Mouse (Mus musculus) urinary bladder, postnatal 4 days (tissue): Measurements from ENCODE around the gene Apom.

Source experiments
- DNase-seq, 2 experiments: peaks; one replicate each; pipeline ENCODE4 v3.0.0; 2021 to 2022; ENCODE audit warnings: low spot score in 2 of 2

Gene Apom

DNA sequence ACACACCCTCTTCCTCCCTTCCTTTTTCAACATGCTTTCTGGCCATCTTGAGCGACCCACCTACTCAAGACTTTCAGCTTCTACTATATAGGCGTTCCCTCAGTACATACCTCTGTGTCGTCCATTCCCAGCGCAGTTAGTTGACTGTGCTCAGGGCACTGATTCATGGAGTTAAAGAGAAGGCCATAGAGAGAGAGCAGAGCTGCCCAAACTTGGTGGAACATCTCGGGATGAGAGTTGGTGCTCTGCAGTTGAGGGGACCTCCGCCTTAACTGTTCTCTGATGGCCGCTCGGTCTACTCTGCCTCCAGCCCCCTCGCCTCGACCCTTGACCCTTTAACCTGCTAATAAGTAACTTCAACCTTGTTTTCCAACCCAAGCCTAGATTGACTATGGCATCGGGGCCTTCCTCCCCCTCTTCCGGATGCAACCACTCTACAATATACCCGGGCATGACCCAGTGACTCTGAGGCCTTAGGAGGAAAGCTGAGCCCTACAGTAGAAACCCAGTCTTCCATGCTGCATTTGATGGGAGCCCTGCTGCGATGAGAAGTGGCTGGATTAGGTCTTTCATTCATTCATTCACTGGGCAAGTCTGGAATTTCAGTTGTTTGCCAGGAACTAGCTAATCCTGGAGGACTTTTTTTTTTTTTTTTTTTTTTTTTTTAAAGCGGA is at the start of gene Apom:
Gene Apom, minus strand, starts transcription at position 551 of the 674 bp plus-strand sequence.
- DNase-seq: no peak

DNA sequence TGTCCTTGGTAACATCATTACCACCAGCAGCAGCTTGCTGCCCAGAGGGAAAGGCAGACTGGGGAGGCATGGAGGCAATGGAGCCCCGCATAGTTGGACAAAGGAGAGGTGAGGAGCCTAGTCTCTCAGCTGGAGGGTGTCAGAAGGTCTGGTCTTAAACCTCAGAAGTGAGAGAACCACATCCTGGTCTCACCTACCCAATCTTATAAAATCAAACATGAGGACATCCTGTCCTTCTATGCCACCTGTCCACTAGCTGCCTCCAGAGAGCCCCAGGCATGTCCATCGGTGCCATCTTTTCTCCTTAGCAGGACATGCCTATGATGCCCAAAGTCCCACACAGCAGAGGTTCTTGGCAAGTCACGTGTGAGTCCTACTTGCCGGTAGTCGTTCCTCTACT is 48.2 kb upstream of the Apom start:
- DNase-seq: no peak

DNA sequence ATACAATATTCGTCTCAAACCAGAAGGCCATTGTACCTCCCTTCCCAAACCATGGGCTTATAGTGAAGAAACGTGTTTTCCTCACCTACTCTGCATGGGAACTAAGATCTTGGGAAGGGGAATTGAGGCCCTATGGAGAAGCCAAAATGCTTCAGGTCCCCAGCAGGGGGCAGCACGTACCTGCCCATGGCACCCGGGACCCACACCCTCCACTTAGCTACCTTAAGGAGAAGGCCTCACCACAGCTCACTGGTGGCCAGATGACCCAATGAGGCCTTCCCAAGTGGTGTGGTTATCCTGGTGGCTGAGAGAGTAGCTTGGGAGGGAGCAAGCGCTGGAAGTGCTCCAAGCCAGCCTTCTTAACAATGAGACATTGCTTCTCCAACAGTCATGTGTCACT is 46.7 kb upstream of the Apom start:
- peak; percentile 63 to 76 for DNase-seq

DNA sequence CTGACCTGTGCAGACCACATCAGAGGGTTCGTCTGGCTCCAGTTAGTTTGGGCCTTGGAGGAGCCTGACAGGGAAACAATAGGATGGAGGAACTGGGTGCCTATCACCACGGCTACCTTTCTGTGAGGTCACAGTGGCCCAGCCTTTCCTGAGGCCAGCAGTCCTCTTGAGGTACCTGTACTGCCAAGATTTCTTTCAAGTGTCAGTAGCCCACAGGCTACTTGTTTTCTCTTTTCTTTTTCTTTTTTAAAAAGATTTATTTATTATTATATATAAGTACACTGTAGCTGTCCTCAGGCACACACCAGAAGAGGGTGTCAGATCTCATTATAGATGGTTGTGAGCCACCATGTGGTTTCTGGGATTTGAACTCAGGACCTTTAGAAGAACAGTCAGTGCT is 44.1 kb upstream of the Apom start, which contains the start of gene Aif1:
Gene Aif1, minus strand, starts transcription at position 101 of the 400 bp plus-strand sequence.
- DNase-seq: no peak

DNA sequence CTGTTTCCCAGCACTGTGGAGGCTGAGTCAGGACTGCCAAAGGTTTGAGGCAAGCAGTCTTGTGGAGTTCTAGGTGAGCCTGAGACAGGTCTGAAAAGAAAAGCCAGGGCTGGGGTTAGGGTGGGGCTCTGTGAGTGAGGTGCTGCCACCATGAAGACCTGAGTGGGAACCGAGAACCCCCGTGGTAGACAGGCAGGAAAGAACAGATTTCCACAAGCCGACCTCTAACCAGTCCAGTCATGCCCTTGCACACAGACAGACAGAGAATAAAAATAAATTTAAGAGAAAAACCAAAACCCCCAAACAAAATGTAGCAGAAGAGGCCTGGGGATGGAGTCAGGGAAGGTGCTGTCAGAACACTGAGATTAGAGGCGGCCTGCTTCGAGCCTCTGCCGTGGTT is 43.5 kb upstream of the Apom start:
- no peak for DNase-seq

DNA sequence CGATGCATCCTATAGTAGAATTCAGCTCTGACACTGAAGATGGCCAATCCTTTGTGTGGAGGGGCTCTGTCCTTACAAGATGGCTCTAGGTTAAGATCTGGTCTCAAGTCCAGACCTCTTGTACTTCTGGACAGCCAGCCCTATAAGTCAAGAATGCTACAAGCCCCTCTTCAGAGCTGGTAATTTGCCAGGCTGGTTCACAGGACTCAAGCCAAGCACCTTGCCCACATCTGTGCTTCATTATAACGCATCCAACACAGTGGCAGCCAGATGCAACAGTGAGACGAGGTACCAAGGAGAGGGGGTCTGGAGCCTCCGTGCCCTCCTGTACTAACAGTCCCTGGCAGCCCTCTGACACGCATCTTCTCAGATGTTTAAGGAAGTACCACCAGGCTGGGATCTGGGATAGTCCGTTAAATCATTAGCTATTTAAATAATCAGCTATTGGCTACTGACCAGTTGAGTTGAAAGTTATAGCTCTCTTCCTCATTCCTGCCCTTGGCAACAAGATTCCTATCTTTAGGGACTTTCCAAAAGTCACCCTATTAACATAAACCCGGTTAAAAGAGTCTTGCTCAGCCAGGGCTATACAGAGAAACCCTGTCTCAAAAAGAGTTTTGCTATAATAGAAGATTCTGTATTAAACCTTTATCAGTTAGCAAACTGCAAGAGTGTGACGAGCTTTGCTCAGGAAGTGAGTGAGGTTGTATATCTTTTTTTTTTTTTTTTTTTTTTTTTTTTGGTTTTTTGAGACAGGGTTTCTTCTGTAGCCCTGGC is 42.5 kb upstream of the Apom start:
- no peak for DNase-seq

DNA sequence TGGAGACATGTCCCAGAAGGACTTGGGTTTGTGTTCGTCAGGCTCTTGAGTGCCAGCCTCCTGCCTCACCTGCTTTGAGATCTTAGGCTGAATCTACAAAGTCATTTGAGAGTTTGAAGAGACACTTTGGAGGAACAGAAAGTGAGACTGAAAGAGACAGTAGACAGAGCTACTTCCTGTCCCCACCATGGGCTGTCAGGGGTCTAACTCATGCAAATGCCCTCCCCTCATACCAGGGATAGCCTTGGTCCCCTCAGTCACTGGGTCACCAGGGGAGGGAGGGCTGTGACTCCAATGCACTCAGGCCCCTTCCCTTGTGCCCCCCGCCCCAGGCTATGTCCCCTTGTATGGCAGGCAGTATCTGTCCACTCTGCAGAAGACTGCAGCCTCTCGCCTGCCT is 41.5 kb upstream of the Apom start:
- no peak for DNase-seq

DNA sequence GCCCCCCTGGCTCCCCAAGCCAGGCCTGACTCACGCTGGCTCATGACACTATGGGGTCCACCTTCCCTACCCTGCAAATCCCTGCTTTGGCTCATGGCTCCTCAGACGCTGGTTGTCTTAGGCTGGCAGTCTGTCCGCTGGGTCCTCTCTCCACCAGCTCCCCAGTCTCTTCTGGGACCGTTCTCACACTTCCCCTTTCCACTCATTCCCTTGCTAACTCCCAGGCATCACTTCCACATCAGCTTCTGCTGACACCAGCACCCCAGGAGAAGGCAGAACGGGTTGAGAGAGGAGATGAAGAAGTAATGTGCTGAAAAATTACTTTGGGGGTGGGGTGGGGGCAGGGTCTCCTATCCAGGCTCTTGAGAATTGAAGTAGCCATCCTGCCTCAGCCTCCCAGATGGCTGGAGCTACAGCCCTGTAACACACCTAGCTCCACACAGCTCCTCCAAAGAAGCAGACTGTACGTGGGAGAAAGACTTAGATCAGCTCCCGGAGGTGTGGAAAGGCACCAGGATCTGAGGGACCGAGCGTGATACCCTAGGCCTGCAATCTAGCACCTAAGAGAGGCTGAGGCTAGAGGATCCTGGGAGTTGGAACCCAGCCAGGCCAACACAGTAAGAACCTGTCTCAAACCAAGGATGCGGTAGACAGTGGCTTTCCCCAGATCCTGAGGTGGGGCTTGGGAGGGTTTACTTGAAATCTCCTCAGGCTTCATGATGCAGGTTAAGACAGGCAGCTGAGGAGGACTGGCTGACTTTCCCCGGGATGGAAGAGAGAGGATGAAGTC is 40.8 kb upstream of the Apom start:
- DNase-seq: no peak

DNA sequence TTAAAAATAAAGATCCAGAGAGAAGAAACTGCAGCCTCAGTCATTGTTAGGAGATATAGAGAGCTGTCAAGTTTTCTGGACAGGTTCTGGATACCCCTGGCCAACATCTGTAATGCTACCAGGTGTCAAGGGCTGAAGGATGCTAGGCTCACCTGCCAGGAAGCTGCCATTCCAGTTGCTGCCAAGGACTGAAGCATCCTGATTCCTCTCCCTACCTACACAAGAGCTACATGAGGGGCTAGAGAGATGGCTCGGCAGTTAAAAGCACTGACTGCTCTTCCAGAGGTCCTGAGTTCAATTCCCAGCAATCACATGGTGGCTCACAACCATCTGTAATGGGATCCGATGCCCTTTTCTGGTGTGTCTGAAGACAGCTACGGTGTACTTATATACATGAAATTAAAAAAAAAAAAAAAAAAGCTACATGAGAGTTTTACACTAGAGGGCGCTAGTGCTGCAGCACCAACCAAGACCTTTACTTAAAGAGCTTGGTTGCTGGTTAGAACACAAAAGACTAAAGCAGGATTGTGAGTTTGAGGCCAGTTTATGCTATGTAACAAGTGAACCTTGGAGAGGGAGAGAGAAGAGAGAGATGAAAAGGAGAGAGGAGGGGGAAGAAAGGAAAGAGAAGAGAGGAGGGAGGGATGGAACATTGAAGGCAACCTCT is 36.8 kb upstream of the Apom start:
- DNase-seq: no peak

DNA sequence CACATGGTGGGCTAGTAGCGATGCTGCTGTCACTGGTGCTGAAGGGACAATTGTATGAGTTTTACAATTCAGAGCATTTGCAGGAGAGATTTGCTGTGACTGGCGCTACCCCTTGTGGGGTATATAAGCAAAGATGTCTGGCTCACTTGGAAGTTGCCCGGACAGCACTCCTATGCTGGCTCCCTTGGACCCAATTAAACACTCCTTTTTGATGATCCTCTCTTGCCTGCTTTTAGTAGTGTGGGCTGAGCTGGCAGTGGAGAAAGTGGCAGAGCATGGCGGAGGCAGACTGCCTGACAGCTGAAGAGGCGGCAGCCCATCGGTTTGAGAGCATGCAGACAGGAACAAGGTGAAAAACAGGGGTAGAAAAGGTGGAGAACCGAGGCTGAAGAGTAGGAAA is 35.9 kb upstream of the Apom start:
- no peak for DNase-seq

DNA sequence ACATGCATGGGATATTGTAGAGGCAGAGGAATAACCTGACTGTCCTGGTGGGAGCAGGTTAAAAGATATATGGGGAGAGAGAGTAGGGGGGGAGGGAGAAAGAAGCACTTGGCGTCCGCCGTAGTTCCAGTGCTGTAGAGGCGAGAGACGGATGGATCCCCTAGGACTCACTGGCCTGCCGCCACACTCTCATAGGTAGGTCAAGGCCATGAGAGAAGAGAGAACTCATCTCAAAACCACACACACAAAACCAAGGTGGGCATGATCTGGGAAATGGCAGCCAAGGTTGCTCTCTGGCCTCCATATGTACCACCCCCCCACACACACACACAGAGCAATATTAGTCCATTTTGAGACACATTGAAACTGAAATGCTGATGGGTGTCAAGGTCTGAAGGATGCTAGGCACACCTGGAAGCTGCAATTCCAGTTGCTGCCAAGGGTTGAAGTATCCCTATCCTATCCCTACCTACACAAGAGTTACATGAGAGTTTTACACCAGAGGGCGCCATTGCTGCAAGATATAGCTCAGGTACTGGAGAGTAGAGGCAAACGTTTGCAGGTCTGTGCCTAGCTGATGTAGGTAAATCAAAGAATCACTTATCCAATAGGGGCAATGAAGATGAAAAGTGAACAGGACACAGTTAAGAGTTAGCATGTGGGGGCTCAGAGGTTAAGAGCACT is 34.6 kb upstream of the Apom start:
- no peak for DNase-seq

DNA sequence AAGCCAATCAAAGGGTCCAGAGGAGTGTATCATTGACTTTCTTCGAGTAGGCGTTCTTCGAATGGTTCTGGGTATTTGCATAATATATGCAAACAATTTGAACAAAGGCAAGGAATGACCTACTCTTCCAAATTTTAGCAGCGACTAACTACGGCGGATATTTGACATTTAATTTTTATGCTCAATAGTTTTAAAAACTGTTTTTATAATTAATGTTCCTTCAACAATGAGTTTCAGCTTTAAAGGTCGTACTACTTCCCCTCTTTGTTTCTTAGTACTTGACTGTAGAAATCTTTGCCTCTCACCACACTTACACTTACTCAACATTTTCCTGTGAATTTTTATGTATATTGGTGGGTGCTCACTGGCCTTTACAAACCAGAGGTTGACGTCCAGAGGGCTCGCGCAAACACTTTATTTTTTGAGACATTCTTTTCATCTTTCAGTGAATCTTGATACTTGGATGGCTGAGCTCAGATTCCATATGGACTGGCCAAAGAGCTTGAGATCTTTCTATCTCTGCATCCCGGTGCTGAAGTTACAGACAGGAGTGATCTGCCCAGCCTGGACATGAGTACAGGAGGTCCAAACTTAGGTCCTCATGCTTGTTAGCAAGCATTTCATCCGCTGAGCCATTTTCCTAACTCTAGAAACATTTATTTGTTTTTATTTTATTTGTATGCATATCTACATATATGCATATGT is 33.8 kb upstream of the Apom start:
- no peak for DNase-seq

DNA sequence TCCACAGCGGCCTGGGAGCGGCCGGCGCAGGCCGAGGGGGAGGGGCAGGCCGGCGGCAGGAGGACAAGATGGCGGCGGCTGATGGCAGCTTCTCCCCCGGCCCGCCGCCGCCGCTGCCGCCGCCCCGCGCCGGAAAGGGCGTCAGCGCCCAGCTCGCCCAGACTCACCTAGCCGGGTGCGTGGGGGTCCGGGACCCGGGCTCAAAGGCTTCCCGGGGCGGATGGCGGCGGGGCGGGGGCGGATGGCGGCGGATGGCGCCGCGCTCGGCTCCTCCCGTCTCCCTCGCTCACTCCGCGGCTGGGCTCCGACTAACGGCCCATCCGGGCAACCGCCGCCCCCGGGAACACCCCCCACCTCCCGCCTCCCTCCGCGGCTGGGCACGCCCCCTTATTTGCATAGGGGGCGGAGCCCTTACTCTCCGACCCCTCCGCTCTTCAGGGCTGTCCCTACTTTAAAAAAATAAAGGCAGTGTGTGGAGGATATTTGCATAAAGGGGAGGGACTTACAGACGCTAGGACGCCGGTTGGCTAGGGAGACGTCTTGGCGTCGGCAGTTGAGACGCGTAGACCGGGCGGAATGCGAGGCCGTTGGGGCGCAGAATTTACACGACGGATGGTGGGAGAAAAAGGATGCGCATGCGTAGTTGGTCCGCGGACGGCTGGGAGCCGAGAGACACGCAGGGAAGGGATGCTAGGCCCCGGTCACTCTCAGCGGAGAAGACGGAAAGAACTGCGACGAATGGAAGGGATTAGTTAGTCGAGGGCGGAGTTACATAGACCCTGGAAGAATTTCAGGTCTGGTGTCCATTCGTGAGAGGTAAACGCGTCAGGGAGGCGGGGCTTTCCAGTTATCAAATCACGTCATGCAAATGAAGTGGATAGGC is 33.0 kb upstream of the Apom start, which contains the start of gene Prrc2a:
Gene Prrc2a, minus strand, starts transcription at position 330 of the 883 bp plus-strand sequence.
- DNase-seq: peak; percentile 97 to 98

DNA sequence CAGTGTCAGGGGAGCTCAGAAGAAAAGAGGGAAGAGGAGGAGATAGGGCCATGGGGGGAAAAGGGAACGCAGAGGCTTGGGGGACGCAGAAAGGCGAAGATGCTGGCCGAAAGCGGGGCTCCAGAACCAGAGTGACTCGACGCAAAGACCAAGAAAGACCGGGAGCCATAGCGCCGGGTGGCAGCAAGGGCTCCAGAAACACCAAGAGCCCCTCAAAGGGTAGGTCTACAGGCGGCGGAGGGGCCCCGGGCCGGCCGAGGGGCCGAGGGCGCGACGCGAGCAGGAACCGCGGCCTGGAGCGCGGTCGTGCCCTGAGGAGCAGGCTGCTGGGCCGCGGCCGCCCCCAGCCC is 32.3 kb upstream of the Apom start:
- no peak for DNase-seq

DNA sequence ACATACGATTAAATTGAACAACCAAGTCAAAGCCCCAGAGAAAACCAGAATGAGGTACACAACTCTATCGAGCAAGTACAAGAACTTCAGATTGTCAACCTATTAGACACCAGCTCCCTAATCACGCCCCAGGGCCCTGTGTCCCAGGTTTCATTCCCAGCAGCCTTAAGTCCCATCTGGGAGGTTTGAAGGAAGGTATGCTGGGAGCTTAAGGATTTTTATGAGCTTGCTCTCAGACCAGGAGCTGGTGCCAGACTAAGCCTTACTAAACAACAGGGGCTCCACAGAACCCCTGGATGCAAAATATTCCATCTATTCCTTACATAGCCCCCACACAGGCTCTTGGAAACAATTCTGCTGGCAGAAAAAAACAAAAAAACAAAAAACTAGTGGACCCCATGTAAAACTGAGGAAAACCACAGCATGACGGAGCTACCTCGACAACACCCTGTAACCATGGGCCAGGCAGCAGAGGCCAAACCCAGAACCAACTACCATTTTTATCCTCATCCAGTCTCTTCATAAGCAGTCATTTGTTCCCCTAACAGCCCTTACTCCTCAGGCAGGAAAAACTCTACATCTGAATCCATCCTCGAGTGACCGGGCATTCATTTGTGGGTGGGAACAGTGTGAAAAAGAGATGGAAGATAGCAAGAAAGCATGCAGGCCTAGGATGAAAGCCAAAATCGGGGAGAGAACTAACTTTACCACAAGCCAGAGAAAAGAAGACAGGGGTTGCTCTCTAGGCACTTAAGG is 31.7 kb upstream of the Apom start:
- no peak for DNase-seq

DNA sequence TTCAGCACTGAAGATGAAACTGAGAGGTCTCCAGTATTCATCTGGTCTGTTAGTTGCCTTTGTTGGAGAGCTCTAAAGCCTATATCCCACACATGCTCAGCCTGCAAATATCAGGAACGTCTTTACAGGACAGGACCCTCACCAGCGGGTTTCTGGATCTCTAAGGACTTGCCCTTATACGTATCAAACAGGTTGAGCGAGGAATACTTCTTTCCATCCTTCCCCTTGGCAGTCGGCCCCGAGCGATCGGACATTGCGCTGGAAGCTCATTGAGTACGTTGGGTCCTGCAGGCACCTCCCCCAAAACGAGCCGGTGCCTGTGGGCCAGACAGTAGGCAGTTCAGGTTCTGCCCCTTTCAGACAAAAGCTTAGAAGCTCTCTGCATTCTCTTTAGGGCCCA is 30.9 kb upstream of the Apom start:
- DNase-seq: no peak

DNA sequence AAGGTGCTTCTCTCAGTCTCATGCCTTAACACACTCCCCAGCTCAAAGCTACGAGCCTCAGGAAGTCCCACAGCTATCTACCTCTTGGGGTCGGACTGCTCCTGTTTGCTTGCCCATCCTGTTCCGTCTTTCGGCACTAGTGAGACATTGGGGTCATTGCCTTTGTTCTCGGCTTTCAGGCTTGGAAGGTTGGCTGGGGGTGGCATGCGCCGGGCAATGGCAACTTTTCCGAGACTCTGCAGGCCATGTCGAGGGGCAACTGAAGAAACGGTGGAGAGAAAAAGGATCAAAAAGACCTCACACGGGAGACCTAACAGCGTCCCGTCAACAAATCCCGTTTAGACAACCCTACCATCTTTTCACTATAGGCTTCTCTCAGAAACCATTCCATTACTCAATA is 30.3 kb upstream of the Apom start:
- DNase-seq: no peak

DNA sequence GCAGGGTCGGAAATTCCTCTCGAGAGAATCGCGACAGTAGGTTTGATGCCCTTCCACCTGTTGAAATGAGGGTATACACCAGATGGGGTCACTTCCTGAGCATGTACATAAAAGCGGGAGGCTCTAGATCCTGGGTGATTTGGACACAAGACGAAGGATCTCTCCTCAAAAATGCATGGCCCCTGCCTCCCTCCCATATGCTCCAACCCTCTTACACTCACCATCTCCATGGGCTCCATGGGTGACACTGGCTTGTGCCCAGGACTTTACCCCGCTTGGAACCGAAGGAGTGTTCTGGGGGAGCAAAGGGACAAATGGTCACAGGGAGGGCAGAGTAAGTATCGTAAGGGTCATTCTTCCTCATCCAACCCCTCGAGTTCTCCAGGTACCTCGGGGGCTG is 29.6 kb upstream of the Apom start:
- DNase-seq: no peak

DNA sequence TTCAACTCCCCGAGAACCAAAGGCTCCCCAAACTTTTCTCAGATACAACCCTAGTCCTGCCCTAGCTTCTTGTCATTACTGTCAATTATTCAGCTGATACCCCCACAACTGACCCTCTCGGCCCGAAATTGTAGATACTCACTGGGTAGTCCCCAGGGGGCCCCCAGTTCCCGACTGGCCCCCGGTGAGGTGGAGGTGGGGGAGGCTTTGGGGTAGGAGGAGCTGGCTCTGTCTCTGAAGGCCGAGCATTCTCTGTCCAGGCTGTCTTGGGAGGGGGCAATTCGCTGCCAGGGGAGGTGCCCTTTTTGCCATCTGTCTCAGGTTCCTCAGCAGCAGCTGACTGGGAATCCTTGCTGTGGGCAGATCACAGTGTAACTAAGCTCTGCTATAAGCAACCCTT is 27.8 kb upstream of the Apom start:
- no peak for DNase-seq
